Mouse (Mus musculus): ENCODE measurements around the gene Hdac9.

Hdac9 gene

DNA sequence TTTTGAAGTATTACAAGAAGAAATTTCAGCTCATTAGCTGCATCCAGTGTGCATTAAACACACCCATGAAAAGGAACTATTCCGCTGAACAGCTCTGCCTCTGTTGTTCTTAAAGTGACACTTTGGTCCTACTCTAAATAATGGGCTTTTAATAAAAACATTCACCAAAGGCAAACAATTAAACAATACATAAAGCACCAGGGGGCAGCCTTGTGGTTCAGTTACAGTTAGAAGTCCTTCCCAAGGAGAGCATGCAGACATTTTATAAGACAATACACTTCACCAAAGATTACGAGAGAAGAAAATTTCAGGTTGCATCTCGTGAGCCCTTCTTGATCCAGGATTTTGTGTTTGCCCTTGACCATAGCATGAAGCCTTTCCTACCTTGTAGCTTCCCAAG lies 715.4 kb downstream of the Hdac9 start:
- DNase-seq: no peak

DNA sequence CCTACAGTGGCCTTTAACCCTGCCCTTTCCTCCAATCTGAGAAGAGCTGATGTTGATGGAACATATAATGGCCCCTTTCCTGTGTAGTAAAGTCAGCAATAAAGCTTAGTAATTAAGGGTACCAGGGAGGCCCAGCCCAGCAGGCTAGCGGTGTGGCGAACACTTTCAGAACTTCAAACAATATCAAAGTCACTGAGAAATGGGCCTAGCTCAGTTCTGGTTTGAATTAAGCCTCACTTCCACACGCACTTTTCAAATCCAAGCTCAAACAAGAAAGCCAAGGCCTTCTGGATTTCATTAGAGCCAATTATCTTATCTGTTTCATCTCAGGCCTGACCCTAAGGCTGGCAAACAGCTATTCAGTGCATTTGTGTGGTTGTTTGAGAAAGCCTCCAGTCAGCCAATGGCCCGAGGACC lies 716.9 kb downstream of the Hdac9 start:
- no peak for DNase-seq

DNA sequence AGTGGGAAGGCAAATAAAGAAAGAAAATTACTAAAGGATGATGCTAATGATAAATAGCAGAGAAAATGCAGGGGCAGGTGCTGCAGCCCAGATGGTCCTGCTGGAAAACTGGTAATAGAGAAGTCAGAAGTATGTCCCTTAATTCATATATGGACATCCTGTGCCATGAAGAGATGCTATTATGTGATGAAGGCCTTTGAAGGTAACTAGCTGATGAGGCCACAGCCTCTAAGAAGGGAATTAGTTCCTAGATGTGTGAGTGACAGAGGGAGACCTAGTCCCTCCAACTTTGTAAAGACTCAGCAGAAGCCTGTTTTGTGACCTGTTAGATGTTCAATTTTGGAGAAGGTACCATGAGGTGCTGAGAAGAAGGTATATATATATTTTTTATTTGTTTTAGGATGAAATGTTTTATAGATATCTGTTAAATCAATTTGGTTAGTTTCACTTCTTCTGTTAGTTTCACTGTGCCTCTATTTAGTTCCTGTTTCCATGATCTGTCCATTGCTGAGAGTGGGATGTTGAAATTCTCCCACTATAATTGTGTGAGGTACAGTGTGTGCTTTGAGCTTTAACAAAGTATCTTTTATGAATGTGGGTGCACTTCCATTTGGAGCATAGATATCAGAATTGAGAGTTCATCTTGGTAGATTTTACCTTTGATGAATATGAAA lies 721.6 kb downstream of the Hdac9 start:
- no peak for DNase-seq

DNA sequence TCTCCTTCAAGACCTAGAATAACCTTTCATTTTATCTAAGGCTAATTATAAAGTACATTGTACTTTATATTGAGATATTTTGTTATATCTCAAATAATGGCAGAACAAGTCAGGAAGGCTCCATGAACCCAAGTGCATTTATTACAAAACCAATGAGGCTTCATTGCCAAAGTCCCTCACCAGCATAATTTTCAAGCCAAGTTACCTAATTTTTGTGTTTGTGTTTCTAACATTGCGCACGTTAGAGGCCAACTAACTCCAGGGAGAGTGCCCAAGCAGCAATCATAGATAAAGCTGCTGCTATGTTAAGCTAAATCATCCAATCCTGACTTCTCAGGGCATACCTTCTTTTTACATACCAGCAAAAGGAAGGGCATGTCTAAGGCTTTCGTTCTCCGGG lies 722.8 kb downstream of the Hdac9 start:
- no peak for DNase-seq

DNA sequence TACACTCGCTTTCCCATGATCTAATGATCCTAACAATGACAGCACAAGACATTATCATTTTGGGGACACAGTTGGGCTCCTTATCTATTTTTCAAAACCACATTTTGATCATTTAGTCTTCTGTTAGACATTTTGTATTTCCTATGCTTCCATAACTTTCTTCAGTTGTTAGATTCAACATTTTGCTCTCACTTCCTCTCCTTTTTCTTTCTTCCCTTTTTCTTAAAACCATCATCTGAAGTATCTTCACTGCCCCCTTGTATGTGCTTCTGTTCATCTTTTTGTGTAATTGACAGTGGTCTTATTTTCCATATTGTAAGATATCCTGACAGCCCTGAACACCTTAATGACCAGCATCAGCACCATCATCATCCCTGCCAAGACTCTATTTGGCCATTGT lies 725.6 kb downstream of the Hdac9 start:
- no peak for DNase-seq

DNA sequence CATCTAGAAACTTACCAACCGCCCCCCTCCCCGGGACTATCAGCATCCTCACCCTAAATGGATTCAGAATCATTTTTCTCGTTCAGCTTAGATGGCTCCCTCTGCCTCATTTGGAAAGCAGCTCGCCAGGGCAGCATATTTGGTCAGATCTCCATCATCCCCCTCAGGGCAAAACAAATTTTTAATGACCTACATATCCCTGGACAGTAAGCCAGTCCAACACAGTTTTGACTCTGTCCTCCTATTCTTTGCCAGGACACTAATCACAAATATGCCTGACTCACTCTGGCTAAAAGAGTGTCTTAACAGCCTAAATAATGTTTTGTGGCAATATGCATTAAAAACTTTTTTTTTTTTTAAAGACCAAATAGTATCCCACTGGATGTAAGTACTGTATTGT lies 738.0 kb downstream of the Hdac9 start:
- DNase-seq: no peak

DNA sequence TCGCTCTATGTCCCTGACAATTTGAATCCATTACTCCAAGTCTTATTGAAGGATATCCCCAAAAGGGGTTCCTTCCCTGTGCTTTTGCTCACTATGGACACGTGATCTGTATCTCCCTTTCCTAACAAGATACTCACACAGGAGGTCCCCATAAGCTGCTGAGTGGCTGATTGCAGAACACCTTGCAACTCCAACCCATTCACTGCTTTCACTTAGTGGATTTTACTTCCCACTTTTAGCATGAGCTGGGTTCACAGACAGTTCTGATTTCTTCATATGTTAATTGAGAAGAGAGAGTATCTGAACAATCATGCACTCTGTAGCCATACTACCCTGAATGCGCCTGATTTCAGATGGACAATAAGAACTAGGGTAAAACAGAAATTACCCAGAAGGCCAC lies 740.1 kb downstream of the Hdac9 start:
- DNase-seq: no peak

DNA sequence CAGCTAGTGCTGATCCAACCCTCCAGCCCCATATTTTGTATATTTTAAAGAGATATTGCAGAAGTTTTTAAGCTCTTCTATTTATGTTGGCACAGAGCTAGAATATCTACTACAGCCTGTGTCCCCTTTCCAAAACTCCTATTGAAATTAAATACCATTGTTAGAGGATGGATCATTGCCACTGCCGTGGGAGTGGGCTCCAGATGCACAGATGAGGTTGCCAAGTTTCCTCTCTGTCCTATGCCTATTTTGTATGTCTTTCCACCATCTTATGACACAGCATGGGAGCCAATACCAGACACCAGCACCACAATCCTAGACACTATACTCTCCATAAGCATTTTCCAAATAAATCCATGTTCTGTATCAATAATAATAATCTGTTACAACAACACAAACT lies 743.9 kb downstream of the Hdac9 start:
- no peak for DNase-seq

DNA sequence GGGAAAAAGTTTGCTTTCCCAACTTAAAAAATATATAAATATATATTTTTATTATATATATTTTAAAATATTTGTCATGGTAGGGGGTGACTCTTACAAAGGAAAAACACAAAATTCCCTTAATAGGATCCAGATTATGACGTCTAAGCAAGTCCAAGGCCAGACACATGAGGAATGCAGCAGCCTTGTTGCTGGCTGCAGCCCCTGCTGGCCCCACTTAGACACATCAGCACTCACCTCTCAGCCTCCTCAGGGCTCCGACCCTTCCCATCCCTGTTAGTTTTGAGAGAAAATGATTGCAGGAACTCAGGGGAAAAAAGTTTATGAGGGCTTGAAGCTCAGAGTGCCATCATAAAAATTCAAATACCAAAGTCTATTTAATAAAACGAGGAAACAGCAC lies 746.3 kb downstream of the Hdac9 start:
- DNase-seq: no peak

DNA sequence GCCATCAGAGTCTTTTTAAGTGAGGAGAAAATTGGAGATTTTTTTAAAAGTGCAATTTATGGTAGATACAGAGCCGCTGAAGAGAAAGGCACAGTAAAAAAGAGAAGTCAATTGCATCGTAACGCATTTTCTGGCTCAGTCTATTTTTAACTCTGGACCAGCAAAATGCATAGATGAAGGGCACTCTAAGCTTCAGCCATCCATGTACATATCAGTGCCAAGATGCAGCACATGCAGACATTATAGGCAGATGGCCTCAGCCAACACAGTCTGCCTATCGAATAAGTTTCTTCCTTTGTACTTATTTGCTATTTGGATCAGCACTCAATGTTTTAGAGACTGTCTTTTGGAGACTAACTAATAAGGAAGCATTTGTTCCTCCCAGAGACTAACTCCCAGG lies 751.2 kb downstream of the Hdac9 start:
- DNase-seq: no peak

DNA sequence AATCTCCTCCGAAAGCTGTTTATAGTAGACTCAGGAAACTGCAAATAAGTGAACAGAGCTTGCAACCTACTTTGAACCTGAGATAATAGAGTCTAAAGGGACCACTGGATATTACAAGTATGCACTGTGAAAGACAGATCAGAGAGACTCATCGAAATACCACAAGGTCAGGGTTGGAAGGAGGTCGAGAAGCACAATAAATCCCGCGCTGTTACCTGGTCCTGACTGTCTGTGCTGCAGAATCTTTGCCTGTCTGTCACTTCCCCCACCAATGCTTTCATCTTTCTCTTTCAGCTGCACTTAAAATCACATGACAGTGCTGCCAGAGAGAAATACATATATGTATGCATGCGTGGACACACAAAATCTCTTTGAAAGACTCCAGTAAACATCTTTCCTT lies 760.6 kb downstream of the Hdac9 start:
- no peak for DNase-seq

DNA sequence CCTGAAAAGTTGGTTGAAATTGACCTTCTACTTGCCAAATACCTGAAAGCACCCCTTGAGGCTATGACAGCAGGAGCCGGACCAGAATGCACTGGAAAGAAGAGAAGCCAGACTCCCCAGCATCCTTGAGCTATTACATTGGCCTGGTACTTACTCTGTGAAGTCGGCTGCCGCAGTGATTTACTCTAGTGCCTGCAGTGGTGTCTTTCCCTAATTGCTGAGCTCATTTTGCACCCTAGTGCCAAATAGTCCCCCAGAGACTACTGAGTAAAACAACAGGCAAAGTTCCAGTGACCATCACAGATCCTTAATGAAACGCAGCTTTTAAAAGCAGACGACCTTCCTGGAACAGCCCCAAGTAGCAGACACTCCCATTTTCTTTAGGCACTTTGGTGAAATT lies 761.2 kb downstream of the Hdac9 start:
- no peak for DNase-seq

DNA sequence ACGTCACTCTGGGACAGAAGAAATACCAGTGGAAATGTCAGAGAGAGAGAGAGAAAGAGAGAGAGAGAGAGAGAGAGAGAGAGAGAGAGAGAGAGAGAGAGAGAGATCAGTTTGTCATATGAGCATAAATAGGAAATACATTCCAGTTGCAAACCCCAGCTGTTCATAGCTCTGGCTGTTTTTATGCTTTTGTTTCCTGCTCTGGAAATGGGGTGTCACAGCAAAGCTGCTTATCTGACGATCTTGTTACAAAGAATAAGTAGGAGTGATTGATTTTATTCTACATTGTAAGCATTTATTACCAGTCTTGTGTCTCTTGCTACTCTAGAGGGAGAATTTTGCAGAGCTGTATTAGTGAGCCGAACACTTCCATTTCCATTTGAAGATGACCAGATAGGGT lies 762.1 kb downstream of the Hdac9 start:
- no peak for DNase-seq

DNA sequence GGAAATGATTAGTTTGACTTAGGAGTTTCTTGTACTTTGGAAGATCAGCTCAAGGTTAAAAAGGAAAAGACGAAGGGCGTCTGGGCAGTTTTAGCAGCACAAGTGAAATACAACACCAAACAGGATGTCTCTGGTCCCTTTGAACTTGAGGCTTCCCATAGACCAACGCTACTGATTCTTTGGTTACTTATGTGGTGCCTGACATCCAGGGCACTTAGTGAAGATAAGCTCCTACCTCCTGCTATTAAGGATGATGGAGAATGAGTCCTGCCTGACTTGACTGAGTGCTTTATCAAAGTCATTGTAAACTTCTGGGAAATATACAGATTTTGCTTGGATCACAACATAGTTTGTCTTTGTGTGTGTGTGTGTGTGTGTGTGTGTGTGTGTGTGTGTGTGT lies 765.6 kb downstream of the Hdac9 start:
- DNase-seq: no peak

DNA sequence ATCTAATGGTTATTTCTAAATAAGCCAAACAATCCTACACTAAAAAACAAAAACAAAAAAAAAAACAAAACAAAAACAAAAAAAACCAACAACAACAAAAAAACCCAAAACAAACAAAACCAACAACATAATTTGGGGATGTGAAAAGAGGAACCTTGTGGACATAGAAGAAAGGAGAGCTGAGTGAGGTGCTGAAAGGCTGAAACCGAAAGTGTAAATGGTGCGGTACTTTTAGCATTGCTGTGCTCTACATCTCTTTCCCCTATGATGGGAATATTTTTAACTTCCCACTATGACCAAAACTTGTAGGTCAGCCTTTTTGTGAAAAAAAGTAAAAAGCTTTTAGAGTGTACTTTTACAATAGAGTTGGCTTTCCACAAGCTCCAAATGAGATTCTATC lies 774.2 kb downstream of the Hdac9 start:
- no peak for DNase-seq

DNA sequence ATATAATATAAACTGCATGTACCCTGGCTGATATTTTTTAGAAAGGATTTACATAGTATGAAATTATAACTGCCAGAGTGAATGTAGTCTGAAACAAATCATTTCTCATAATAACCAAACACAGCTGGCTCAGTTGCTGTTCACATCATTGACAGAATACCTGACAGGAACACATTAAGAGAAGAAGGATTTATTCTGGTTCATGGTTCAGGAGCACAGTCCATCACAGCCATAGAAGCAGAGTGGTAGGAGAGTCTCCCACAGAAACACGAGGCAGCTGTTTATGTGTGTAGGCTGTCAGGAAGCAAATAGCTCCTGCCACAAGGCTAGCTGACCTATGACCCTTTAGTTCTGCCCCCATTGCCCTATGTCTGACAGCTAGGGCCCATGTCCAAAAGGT lies 803.6 kb downstream of the Hdac9 start:
- no peak for DNase-seq

DNA sequence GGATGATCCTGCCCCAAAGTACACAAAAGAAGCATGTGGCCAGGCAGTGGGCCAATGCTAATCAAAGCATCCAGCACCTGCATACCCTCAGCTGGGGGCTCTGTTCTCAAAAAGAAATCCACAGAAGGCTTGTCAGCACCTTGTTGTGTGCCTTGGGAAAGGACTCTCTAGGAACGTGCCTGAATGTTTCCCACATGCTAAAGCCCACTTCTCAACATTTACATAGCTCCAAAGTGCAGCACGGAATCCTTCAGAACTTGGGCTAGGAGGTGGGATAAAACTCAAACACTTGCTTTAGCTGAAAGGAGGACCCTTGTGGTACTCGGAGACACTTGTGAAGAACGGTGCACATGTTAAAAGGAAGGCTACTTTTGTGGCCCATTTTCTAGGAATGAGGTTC lies 823.9 kb downstream of the Hdac9 start:
- no peak for DNase-seq

DNA sequence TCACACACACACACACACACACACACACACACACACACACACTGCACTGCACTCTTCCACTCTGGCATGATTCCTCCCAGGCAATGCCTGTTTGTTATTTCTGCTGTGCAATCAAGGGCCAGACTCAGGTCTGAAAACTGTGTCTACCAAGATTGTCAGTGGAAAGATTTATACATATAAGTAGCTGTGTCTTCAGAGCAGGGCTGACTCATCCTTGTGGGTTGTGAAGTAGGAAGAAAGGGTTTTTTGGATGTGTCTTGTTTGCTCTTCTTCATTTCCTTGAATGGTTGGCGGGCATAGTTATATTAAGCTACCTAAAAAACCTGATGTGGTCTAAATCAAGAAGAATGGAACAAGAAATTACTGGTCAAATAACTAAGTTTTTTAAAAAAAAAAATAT lies 825.0 kb downstream of the Hdac9 start:
- no peak for DNase-seq

DNA sequence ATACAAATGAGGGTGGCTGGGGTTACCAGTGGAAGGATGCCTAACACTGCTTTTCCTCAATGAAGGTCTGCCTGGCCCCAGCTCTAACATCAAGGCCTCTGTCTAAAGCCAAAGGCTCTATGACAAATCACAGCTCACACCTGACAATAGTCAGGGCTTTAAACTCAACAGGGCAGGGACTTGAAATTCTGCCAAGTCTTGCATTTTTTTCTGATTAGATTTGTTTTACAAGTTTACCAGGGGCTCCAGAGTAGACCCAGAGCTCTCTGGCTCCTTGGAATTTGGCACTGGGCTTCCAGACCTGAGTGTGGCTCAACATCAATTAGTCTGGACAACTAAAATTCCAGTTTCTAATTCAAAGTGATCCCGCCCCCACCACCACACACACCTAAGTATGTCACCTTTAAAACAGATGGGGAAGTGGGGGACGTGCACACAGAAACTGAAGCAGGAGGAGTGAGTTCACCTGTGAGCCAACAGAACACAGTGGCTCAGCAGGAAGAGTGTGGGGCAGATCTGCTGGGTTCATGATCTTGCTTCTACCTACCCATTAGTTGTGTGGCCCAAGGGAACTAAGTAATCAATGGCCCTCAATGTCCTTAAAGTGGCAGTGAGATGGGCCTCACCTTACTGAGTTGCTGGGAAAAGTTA lies 829.5 kb downstream of the Hdac9 start:
- DNase-seq: no peak

DNA sequence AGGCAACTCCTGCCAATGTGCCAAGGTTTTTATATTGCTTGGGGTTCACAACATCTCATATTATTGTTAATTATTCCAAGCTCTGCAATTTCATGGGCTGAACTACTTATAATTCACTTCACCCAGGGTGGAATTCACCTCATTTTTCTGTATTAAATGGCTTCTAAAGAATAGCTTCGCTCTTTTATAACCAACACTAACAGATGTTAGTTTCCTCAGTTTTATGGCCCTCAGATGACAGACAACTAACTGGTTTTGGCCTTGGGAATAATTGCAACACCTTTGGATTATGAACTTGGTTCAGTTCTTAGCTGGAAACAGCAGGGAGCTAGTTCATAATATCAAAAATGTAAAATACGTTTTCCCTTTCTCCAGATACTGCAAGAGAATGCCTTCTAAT lies 839.9 kb downstream of the Hdac9 start:
- DNase-seq: no peak

DNA sequence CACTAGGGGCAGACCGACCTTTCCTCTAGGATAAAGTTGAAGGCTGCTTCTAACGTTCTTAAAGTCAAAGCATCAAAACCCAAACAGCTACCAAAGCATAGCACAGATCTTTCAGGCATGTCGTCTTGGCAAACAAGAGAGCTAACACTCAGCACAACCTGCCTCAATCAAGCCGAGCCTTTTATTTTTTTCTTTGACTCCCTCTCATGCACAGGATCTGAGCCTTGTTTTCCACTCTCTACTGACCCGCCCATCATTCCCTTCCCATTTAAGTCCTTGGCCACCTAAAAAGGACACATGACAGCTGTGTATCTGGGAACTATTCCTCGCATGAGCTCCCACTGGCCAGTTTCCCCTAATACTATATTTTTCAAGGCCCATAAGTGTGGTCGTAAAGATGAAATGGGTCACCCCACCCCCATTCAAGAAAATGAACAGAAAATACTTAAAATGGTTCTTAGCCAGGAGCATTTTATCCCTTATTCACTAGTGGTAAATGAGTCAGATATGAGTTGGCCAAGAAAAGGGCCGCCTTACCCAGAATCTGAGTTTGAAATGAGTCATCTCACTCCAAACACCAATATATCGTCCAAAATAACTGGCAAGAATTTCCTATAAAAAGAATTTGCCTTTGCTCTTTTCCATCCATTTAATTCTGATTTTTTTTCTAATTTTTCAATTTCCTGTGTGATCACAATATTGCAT lies 840.9 kb downstream of the Hdac9 start:
- DNase-seq: no peak

DNA sequence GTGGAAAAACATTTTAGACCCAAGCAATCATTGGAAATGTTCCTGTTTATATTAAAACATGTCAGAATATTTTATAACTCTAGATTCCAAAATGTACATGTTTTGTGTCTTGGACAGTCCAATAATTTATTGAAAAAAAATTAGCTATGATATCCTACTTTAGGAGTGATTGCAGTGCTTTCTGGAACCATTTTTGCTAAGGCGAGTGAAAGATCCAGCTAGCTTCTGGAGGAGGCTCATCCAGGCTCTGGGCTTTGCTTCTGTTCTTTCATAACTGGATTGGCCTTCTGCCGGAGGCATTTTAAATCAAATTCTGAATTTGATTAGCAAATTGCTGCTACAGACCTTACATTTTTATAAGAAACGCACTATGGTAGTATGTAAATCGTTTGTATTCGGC lies 864.4 kb downstream of the Hdac9 start:
- no peak for DNase-seq

DNA sequence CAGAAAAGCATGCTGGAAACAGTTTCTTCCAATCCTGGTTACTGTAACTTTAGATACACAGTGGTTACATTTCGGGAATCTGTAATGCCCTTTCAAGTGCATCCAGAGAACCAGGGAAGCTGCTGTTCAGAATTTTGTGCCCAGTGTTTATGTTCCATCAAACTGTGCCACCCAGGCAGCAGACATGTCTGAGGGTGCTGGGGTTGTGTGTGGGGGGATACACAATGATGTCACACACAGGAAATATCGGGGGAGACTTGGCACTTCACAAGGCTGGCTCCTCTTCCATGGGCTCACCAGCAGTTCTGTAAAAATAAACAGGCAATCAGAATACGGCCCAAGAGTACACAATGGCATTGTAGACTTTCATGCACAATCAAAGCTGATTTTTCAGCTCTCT lies 864.9 kb downstream of the Hdac9 start:
- DNase-seq: no peak

DNA sequence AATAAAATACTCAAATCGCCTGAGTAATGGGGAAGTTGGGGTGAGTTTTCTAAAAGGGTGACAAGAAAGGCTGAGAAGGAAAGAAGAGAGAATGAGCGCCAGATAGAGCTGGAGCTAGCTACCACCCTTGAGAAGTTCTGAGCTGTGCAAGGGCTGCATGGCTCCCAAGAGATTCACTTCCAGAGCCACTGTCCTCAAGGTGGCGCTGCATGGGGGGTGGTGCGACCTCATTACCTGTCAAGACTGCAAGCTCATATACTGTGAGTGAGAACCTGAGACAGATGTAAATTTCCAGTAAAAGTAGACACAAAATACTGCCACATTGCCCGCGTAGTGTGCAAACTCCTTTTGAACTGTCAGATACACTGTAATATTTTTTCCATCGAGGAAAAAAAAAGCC lies 865.8 kb downstream of the Hdac9 start:
- no peak for DNase-seq

DNA sequence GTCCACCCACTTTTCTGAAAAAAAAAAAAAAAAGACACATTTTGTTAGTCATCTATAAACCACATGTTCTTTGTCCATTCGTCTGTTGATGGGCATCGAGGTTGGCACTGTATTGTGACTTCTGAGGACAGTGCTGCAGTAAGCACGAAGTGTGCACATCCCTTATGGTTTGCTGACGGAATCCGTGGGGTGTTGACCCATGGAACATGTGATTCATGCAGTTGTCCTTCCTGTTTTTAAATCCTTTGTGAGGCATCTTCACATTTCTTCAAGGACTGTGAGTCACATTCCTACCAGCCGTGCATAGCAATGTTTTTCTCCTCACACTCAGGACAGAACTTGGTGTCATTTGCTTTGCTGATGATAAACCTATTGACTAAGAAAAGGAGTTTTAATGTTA lies 875.9 kb downstream of the Hdac9 start:
- DNase-seq: no peak
